Mouse (Mus musculus) liver, embryonic 13.5 days (tissue): ENCODE results near the gene Tifa. TPM values are rescaled to one million over a fixed set of nuclear protein-coding genes. Genes with fewer than 3 reads are reported as not detected.

Source experiments
- ATAC-seq: fragments of 200-750 bp; cut with Nextera tagmentation; 2 replicates; pipeline ENCODE4 v1.8.0; 2017; ENCODE audit warnings: low read depth, mild to moderate bottlenecking, moderate number of reproducible peaks, moderate library complexity
- DNase-seq: peaks from one replicate; pipeline ENCODE4 v3.0.0; 2022
- H3K27ac ChIP-seq: fragments of 300-500 bp; sonication (generic); 2 replicates; pipeline ENCODE4 v1.5.1; 2015; ENCODE audit warnings: moderate library complexity, mild to moderate bottlenecking, inconsistent platforms
- H3K27me3 ChIP-seq: fragments of 300-500 bp; sonication (generic); 2 replicates; pipeline ENCODE4 v1.6.1; 2015; ENCODE audit warnings: mild to moderate bottlenecking, inconsistent platforms
- H3K36me3 ChIP-seq: fragments of 300-500 bp; sonication (generic); 2 replicates; pipeline ENCODE4 v1.6.1; 2015; ENCODE audit warnings: mild to moderate bottlenecking, inconsistent platforms
- H3K4me1 ChIP-seq: fragments of 300-500 bp; sonication (generic); replicated peaks from 2 replicates; pipeline ENCODE4 v1.6.1; 2015; ENCODE audit warnings: inconsistent platforms
- H3K4me2 ChIP-seq: fragments of 300-500 bp; sonication (generic); 2 replicates; pipeline ENCODE4 v1.6.1; 2015; ENCODE audit warnings: inconsistent platforms, mild to moderate bottlenecking, moderate library complexity
- H3K4me3 ChIP-seq: fragments of 300-500 bp; sonication (generic); replicated peaks from 2 replicates; pipeline ENCODE4 v1.5.1; 2015; ENCODE audit warnings: mild to moderate bottlenecking, inconsistent platforms
- H3K9ac ChIP-seq: fragments of 300-500 bp; sonication (generic); 2 replicates; pipeline ENCODE4 v1.6.1; 2015; ENCODE audit warnings: mild to moderate bottlenecking, inconsistent platforms
- H3K9me3 ChIP-seq: fragments of 300-500 bp; sonication (generic); replicated peaks from 2 replicates; pipeline ENCODE4 v1.6.1; 2016; ENCODE audit warnings: inconsistent platforms
- WGBS: fragments of 180-500 bp; shearing (Covaris S2); methylation state at CpG from one replicate; pipeline ENCODE4 v1.1.7; 2015; ENCODE audit not compliant: insufficient replicate concordance; 5-methylcytosine and 5-hydroxymethylcytosine counted together
- polyA plus RNA-seq: library from polyadenylated mRNA; unstranded; fragments of >200 nt; fragmentation: Nextera tagmentation; extraction: Ambion mirVana; gene quantifications from 2 replicates; pipeline ENCODE4 v1.2.1, GENCODE M21; 2015

Tifa gene
- 14.2 and 15.6 TPM in 2 replicates for polyA plus RNA-seq

DNA sequence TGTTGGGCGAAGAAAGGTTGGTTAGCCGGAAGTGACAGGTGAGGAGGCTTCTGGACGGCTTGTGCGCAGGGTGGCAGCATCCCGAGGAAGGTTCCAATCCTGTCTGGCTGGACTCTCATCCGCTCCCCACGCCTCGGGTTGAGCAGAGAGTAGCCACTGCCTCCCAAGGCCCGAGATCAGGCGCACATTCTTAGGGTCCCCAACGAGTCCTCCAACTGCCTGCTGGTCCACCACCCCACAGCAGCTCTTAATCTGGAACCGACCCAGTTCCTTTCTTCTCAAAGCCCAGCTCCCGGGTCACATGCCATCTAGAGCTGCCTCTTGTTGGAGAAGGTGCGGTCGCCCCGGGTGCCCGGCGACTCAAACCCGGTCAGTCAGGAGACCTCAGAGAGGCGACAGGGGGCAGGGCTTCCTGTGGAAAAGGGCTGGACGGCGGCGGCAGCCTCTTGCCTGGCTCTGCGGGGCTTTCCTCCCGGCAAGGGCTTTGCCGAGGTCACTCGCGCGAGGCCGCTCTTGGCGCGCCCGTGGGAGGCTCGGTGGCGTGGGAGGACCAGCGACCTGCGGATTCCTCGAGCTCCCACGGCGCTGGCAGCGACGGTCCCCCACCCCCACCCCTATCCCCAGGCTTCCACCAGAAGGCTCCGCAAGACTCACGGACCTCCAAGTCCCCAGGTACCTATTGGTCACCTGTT lies at the start of gene Tifa:
Gene Tifa (plus strand): TSS at position 306 of the 692 bp plus-strand sequence.
- Histone ChIP-seq H3K9ac (peak within 1 kb of the TSS; percentile 93), H3K4me1 (peaks cover 42% of the 10 kb centered on the region), H3K27me3 (0 out of 2 replicates have a peak, but pooled peaks cover 7% of the 10 kb centered on the region)

DNA sequence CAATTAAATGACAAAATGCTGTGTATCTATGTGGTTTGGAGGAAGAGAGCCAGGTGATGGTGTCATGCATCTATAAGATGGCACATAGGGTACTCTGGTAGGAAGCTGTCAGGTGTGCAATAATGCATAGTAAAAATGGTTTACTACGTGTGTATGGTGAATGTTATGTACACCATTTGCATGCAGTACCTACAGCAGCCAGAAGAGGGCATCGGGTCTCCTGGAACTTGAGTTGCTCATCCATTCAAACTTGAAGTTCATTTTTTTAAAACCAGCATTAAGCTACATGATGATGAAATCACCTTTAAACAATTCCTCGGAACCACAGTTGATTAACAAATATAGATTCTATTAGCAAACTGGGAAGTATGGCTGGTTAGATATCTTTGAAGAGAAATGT lies 48.1 kb upstream of the Tifa start:
- H3K4me1 ChIP-seq, result no peaks in the 10 kb centered on the region
- H3K9me3 ChIP-seq, result no peaks in the 10 kb centered on the region; the same call in 1 of the 2 replicates
- H3K27ac ChIP-seq, result no peak overlapping the region
- no peak overlapping the region for H3K4me3 ChIP-seq
- WGBS, result 77% methylated on average over 3 of the region's 3 CpGs
- H3K4me2 ChIP-seq, result no peak overlapping the region
- DNase-seq (no peak), ATAC-seq (no peak)
- peaks cover 8% of the 10 kb centered on the region for H3K27me3 ChIP-seq
- no peaks in the 10 kb centered on the region for H3K36me3 ChIP-seq
- H3K9ac ChIP-seq, result no peak overlapping the region

More for the DNA sequence above, at the start of gene Tifa:
- Histone ChIP-seq H3K4me3 (peak within 1 kb of the TSS; percentile 87), H3K27ac (peak within 1 kb of the TSS; percentile 95), H3K36me3 (peaks cover 7% of the 10 kb centered on the region), H3K9me3 (peaks cover 3% of the 10 kb centered on the region; the same call in 1 of the 2 replicates), H3K4me2 (peak within 1 kb of the TSS; percentile 91)
- ATAC-seq, result peak; percentile 53
- DNase-seq, result peak; percentile 54
- 4% methylated on average over 40 of the region's 44 CpGs for WGBS

DNA sequence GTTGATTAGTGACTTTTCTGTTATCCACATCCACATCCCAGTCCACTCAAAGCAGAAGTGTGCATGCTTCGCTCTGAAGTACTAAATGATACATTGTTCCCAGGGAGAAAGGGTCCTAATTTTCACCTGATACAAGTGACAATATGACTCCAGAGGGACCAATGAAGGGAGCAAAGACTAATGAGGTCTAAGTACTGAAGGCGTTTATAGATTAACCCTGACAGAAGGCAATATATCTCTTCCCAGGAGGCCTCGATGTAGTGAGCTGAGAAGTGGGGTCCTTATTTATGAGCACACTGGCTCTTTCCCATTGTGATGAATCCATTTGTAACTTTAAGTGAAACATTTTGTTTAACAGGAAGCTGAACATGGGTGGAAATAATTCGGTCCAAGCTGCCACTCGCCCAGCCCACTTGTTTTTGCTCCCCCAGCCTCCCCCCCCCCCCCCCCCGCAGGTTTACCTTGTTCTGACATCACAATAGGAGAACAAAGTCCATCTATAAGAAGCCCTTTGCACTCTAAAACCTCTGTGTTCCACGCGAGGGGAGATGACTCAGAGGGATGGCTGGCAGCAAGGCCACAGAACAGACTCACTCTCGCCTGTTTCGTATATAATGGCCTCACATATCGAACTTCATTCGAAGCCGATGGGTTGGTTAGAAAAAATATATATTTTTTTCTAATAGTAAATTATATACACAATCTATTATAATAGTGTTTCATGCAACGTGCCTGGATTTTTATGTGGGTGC lies 45.8 kb upstream of the Tifa start:
- Histone ChIP-seq H3K4me1 (no peaks in the 10 kb centered on the region), H3K27me3 (peaks cover 28% of the 10 kb centered on the region), H3K9me3 (no peaks in the 10 kb centered on the region; the same call in 1 of the 2 replicates), H3K9ac (no peak overlapping the region), H3K4me3 (no peak overlapping the region), H3K36me3 (no peaks in the 10 kb centered on the region), H3K27ac (no peak overlapping the region), H3K4me2 (no peak overlapping the region)
- WGBS, result 69% methylated on average over 14 of the region's 14 CpGs
- ATAC-seq (no peak), DNase-seq (no peak)

DNA sequence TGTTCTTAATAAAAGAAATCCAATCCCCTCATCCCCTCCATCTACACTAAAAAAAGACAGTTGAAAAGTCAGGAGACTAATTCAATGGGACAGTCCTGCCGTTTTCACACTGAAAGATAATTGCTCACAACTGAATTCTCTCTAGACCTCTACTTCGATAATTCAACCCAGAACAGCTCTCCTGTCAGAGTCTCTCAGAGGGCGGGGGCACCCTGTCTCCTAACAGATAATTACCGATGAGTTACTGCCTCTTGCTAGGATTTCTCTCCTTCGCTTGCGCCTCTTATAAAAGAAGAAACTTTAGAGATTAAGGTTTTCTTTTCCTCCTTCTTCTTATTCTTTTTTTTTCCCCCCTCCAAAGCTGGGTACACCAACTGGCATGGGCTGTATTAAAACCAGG lies 44.1 kb upstream of the Tifa start:
- DNase-seq (no peak), ATAC-seq (no peak)
- Histone ChIP-seq H3K27me3 (peaks cover 42% of the 10 kb centered on the region), H3K4me1 (no peaks in the 10 kb centered on the region), H3K9me3 (no peaks in the 10 kb centered on the region; the same call in 1 of the 2 replicates), H3K4me3 (no peak overlapping the region), H3K36me3 (no peaks in the 10 kb centered on the region), H3K9ac (no peak overlapping the region), H3K27ac (no peak overlapping the region), H3K4me2 (no peak overlapping the region)
- 35% methylated on average over 6 of the region's 6 CpGs for WGBS

DNA sequence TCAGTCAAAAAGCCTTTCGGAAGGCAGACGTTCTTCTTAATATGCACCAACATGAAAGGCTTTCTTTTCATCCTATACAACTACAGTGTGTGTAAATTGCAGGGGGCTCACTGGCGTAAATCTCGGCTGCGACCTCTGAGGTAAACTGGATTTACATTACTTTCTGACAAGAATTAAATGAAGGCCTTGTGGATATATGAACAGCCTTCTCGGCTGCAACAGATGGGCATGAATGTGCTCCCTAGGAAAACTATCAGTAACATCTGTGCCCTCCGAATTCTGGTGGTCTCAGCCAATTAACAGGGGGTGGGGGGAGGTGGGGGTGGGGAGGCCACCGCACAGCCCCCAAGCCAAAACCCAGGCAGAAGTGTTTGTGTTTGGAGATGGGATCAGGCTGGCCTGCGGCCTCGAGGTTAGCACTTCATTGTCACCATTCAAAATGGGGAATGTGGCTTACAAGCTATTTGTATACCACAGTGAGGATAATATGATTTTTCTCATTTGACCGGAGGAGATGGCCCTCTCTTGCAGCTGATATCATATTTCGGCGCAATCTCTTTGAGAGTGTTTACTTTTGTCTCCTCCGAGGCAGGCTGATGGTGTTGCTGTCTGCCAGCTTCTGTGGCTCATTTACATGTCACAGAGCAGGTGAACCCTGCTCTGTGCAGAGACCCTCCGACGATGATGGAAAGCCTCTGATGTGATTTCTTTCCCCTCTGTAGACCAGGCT lies 43.5 kb upstream of the Tifa start:
- no peak for DNase-seq
- no peaks in the 10 kb centered on the region; the same call in 1 of the 2 replicates for H3K9me3 ChIP-seq
- no peak overlapping the region for H3K4me3 ChIP-seq
- no peak for ATAC-seq
- WGBS, result 31% methylated on average over 16 of the region's 16 CpGs
- no peak overlapping the region for H3K4me2 ChIP-seq
- H3K27me3 ChIP-seq, result peaks cover 46% of the 10 kb centered on the region
- H3K9ac ChIP-seq, result no peak overlapping the region
- no peaks in the 10 kb centered on the region for H3K4me1 ChIP-seq
- H3K27ac ChIP-seq, result no peak overlapping the region
- H3K36me3 ChIP-seq, result no peaks in the 10 kb centered on the region

DNA sequence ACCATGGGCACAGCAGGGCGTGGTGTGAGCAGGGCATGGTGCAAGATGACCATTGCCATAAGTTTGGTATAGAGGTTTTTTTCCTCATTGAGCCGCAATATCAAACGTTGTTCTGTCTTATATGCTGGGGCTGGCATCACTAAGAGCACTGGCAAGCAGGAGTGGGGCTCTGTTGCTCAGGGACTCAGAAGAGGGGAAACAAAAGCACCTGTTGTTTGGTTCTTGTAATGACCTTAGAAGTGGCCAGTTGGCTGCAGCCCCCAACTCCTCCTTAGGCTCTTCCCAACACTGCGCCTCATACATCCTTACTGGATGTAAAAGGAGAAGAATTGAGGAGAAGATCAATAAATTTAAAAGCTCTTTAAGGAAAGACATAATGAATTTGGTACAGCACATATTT lies 41.0 kb upstream of the Tifa start:
- H3K4me1 ChIP-seq, result no peaks in the 10 kb centered on the region
- no peak for ATAC-seq
- H3K4me3 ChIP-seq, result no peak overlapping the region
- no peak for DNase-seq
- no peaks in the 10 kb centered on the region for H3K9me3 ChIP-seq
- H3K27ac ChIP-seq, result no peak overlapping the region
- peaks cover 46% of the 10 kb centered on the region for H3K27me3 ChIP-seq
- H3K36me3 ChIP-seq, result no peaks in the 10 kb centered on the region
- no peak overlapping the region for H3K9ac ChIP-seq
- no peak overlapping the region for H3K4me2 ChIP-seq
- 63% methylated on average over 4 of the region's 4 CpGs for WGBS

DNA sequence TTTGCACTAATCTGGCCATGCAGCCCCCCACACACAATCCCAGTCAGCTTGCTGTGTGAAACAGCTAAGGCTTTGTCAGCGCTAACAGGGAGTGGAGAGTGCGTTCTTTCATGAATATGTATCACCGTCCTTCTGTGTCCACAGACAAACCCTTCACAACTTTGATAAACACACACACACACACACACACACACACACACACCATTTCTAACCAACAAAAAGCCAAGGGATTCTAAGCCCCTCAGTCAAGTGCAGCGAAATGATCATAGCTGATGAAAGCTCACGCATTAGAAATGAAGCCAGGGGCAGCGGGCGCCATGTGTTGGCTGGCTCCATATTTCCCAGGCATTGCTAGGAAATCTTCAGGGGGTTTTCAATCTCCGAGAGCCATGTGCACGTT lies 40.3 kb upstream of the Tifa start:
- H3K4me1 ChIP-seq, result no peaks in the 10 kb centered on the region
- H3K27ac ChIP-seq, result no peak overlapping the region
- H3K36me3 ChIP-seq, result no peaks in the 10 kb centered on the region
- H3K4me3 ChIP-seq, result no peak overlapping the region
- DNase-seq (no peak), ATAC-seq (no peak)
- WGBS, result 35% methylated on average over 9 of the region's 9 CpGs
- H3K27me3 ChIP-seq, result peaks cover 48% of the 10 kb centered on the region
- H3K9ac ChIP-seq, result no peak overlapping the region
- H3K9me3 ChIP-seq, result no peaks in the 10 kb centered on the region
- H3K4me2 ChIP-seq, result no peak overlapping the region

DNA sequence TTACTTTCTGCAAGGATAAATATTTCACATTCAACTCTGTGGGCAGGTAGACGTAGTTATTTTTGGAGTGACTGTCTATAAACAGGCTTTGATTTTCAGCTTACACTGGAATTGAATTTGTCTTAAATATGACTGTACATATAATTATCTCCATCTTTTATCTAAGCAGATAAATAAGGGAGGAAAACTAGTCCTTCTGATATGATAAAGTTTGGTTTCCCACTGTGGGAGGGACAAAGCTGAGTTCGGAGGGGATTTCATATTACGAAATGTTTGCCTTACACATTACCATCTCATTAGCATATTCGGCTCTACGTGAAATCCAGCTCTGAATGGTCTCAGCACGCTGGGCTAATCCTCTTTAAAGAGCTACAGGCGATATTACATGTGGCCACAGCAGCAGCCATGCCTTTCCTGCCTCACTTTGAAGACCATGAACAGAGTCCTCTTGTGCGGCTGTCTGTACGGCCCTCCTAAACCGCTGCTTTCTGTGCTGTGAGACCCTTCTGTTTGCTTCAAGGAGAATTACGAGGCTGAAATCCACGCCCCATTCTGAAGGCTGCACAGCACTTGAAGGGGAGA lies 39.5 kb upstream of the Tifa start:
- DNase-seq (no peak), ATAC-seq (no peak)
- Histone ChIP-seq H3K27ac (no peak overlapping the region), H3K4me2 (no peak overlapping the region), H3K4me3 (no peak overlapping the region), H3K27me3 (peaks cover 48% of the 10 kb centered on the region), H3K36me3 (no peaks in the 10 kb centered on the region), H3K9me3 (no peaks in the 10 kb centered on the region), H3K9ac (no peak overlapping the region), H3K4me1 (no peaks in the 10 kb centered on the region)
- 29% methylated on average over 12 of the region's 12 CpGs for WGBS

DNA sequence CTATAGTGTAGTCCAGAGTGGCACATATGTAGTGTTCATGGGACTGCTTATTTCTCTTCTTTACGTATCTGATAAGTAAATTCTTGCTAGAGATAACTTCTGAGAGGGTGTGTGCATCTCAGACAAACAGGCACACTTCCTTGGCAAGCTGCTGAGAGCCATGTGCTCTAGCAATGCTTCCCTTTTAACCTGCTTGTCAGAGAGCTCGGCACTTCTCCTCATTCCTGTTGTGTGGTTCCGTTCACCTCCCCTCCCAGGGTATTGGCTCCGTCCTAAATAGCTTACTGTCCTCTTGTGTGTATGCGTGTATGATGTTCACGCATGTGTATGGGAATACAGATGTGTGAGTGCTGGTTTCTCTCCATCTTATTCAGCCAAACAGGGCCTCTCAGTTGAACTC lies 33.1 kb upstream of the Tifa start:
- no peaks in the 10 kb centered on the region for H3K9me3 ChIP-seq
- 66% methylated on average over 6 of the region's 6 CpGs for WGBS
- H3K4me3 ChIP-seq, result no peak overlapping the region
- no peak overlapping the region for H3K9ac ChIP-seq
- DNase-seq, result no peak
- ATAC-seq, result no peak
- H3K27me3 ChIP-seq, result 0 out of 2 replicates have a peak, but pooled peaks cover 2% of the 10 kb centered on the region
- H3K4me2 ChIP-seq, result no peak overlapping the region
- H3K36me3 ChIP-seq, result no peaks in the 10 kb centered on the region
- H3K4me1 ChIP-seq, result peaks cover 16% of the 10 kb centered on the region
- H3K27ac ChIP-seq, result no peak overlapping the region

DNA sequence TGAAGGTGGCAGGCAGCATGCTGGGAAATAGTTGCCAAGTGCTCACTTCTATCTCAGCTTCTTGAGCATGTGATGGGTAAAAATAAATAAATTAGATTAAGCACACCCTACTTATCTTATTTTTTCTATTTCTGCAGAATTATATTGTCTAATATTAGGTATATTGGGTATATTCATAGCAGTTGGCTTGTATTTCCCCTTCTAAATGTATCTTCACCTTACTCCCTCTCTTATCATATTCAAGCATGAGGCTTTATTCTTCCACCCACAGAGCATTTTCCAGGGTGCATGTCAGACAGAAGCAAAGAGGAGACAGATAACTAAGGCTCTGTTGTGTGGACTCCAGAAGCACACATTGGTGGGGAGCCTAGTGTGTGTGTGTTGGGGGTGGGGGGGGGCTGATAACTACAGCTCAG lies 31.7 kb upstream of the Tifa start:
- no peaks in the 10 kb centered on the region for H3K36me3 ChIP-seq
- H3K4me1 ChIP-seq, result peaks cover 16% of the 10 kb centered on the region
- no peaks in the 10 kb centered on the region for H3K9me3 ChIP-seq
- no peak overlapping the region for H3K4me3 ChIP-seq
- H3K27ac ChIP-seq, result no peak overlapping the region
- ATAC-seq, result peak; percentile 87
- no peak overlapping the region for H3K4me2 ChIP-seq
- DNase-seq, result no peak
- peaks cover 2% of the 10 kb centered on the region; the same call in 1 of the 2 replicates for H3K27me3 ChIP-seq
- no peak overlapping the region for H3K9ac ChIP-seq

DNA sequence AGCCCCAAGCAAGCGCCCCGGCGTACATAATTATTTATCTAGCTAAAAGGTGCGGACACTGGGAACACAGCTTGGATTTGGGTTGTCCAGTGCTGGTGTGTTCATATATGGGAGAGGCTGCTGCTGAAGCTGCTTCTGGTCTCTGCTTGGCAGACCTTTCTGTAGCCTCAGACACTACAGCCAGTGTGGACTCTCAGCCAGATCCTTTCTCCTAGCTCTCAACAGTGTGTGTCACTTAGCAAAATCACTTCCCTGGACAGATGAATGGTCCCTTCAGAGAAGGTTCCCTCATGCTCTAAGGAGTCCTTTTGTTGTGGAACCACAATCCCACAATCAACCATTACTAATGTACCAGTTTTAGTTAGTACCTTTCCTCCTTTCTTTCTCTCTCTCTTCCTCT lies 30.8 kb upstream of the Tifa start:
- ATAC-seq (no peak), DNase-seq (no peak)
- Histone ChIP-seq H3K4me3 (no peak overlapping the region), H3K27me3 (peaks cover 2% of the 10 kb centered on the region; the same call in 1 of the 2 replicates), H3K9me3 (no peaks in the 10 kb centered on the region), H3K4me2 (no peak overlapping the region), H3K9ac (no peak overlapping the region), H3K36me3 (no peaks in the 10 kb centered on the region), H3K4me1 (peaks cover 16% of the 10 kb centered on the region), H3K27ac (no peak overlapping the region)
- WGBS, result 74% methylated on average over 4 of the region's 4 CpGs
